Mouse (Mus musculus): ENCODE results near the gene Gm2026. TPM values are rescaled to one million over a fixed set of nuclear protein-coding genes. Genes with fewer than 3 reads are reported as not detected.
"Not testable (repeated sequence)": the region's sequence is repeated elsewhere in the genome, so short reads cannot be mapped to it uniquely, and the experiment has no call there.

Gene Gm2026
- polyA plus RNA-seq (2016; fragmentation: Nextera tagmentation; extraction: Ambion mirVana), result 29.3 and 30.7 TPM in 2 replicates

GRCm38 (mm10) chr2:175965031-175965430 lies at the start of gene Gm2026:
Gene Gm2026, plus strand, starts transcription at chr2:175965331.
- not testable (repeated sequence) for H3K9ac ChIP-seq; H3K36me3 ChIP-seq (replicated peaks); H3K9me3 ChIP-seq; H3K4me2 ChIP-seq; H3K27ac ChIP-seq; H3K4me1 ChIP-seq; H3K4me3 ChIP-seq (replicated peaks); ATAC-seq (ENCODE audit: low FRiP score); H3K27me3 ChIP-seq
- no CpG with 5 or more reads among the region's 4 CpGs for WGBS

DNA sequence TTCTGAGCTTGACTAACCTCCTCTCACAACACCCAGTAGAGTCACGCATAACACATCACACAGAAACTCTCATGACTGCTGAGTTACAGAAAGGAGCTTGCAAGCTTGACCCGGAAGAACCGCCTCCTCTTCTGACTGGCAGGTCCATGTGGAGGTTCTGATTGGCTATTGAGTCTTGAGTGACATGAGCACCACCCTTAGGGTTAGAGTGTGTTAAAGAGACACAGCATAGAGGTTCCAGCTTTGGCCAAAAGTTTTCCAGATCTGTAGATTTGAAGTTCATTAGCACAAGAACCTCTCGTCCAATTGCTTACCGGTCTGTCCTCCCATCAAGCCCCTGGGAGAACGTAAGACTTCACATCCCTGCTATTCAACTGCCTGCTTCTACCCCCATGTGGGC lies 34.1 kb upstream of the Gm2026 start, which contains the start of gene Zfp966:
TSS of gene Zfp966 (minus strand) at position 101 of the 400 bp plus-strand sequence.
- H3K4me2 ChIP-seq; H3K9me3 ChIP-seq; H3K27ac ChIP-seq; H3K27me3 ChIP-seq; H3K4me1 ChIP-seq; H3K36me3 ChIP-seq (replicated peaks); H3K9ac ChIP-seq; H3K4me3 ChIP-seq (replicated peaks); ATAC-seq (ENCODE audit: low FRiP score): not testable (repeated sequence)
- no CpG with 5 or more reads among the region's 6 CpGs for WGBS

Other genes with a start within 250 kb of the Gm2026 start
- not detected in 2 replicates for gene Gm2007, start 223.8 kb upstream of the Gm2026 start, polyA plus RNA-seq (2016; fragmentation: Nextera tagmentation; extraction: Ambion mirVana)
- gene Gm14288, start 164.2 kb upstream of the Gm2026 start, polyA plus RNA-seq (2016; fragmentation: Nextera tagmentation; extraction: Ambion mirVana), result not detected in 2 replicates
- gene Gm6710, start 96.1 kb upstream of the Gm2026 start, polyA plus RNA-seq (2016; fragmentation: Nextera tagmentation; extraction: Ambion mirVana), result 25.9 and 30.8 TPM in 2 replicates
- gene Zfp966, start 34.2 kb upstream of the Gm2026 start, polyA plus RNA-seq (2016; fragmentation: Nextera tagmentation; extraction: Ambion mirVana), result 5.7 and 5.8 TPM in 2 replicates
- gene Gm2004, start 184.5 kb downstream of the Gm2026 start, polyA plus RNA-seq (2016; fragmentation: Nextera tagmentation; extraction: Ambion mirVana), result 0.82 and 1.5 TPM in 2 replicates